Mouse (Mus musculus) left cerebral cortex, adult 8-10 months (tissue): ENCODE measurements around the gene Hspa5. TPM values are rescaled to one million over a fixed set of nuclear protein-coding genes. Genes with fewer than 3 reads are reported as not detected.
"Not testable (repeated sequence)": the region's sequence is repeated elsewhere in the genome, so short reads cannot be mapped to it uniquely, and the experiment has no call there.

Experiments used
- DNase-seq, 2 experiments: peaks; one replicate each; pipeline ENCODE4 v3.0.0; 2022; ENCODE audit warnings: low spot score in 2 of 2
- total RNA-seq, 4 experiments: library from RNA; stranded (reverse); gene quantifications; 2 replicates each; pipeline ENCODE4 v1.2.4; 2022

Gene Hspa5
- total RNA-seq, 4 experiments from 2014 or later = 180 to 225 (median 222) TPM

GRCm38 (mm10) chr2:34805364-34805950 lies 33.7 kb downstream of the Hspa5 start:
- DNase-seq = no peak

DNA sequence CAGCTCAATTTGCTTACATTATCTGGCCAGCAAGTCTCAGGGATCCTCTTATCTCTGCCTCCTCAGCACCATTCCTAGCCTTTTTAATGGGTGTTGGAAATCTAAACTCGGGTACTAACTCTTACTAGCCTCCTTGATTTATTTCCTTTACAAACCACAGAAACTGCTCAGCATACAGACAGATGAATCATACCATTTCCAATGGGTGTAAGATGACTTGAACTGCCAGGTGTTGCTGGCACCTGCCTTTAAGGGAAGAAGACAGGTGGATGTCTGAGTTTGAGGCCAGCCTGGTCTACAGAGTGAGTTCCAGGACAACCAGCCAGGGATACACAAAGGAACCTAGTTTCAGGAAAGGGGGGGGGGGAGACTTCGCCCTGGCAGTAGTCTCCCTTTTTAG lies 36.3 kb downstream of the Hspa5 start:
- no peak for DNase-seq

- DNase-seq = no peak
Measured at GRCm38 (mm10) chr2:34809568-34809967, 37.8 kb downstream of the Hspa5 start.

- no peak for DNase-seq
Measured at GRCm38 (mm10) chr2:34810775-34811174, 39.0 kb downstream of the Hspa5 start.

- no peak for DNase-seq
Measured at GRCm38 (mm10) chr2:34812706-34813105, 40.9 kb downstream of the Hspa5 start.

- not testable (repeated sequence) for DNase-seq
Measured at GRCm38 (mm10) chr2:34815893-34816292, 44.1 kb downstream of the Hspa5 start.

GRCm38 (mm10) chr2:34818492-34818891 lies 46.7 kb downstream of the Hspa5 start:
- DNase-seq = no peak

DNA sequence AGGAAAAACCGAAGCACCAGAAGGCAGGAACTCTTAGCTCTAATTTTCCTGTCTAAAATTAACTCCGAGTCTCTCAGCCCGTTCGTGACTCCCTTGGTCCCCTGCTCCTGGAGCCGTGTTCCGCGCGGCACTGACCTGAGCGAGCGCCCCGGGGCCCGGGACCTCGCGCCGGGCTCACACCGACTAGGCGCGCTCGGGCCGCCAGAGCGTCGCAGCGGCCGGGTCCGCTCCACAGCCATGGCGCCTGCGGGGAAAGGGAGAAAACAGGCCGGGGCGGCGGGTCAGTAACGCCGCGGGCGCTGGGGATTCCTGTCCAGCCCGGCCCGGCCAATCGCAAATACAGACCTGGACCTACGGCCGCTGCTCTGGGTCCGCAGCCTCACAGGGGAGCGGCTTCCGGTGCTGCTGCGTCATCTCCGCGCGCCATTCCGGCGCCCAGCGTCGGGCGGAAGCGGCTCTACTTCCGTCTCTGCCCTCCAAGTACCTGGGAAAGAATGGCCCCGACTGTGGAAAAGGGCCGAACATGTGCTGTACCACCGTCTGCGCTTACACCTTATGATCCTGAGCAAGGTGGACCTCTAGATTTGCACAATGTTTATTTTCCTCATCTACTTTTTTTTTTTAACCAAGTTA lies 54.2 kb downstream of the Hspa5 start, which contains the start of gene Fbxw2:
Fbxw2 (minus strand) TSS at position 485 of the 633 bp plus-strand sequence.
- peak; percentile 83 to 86 for DNase-seq

DNA sequence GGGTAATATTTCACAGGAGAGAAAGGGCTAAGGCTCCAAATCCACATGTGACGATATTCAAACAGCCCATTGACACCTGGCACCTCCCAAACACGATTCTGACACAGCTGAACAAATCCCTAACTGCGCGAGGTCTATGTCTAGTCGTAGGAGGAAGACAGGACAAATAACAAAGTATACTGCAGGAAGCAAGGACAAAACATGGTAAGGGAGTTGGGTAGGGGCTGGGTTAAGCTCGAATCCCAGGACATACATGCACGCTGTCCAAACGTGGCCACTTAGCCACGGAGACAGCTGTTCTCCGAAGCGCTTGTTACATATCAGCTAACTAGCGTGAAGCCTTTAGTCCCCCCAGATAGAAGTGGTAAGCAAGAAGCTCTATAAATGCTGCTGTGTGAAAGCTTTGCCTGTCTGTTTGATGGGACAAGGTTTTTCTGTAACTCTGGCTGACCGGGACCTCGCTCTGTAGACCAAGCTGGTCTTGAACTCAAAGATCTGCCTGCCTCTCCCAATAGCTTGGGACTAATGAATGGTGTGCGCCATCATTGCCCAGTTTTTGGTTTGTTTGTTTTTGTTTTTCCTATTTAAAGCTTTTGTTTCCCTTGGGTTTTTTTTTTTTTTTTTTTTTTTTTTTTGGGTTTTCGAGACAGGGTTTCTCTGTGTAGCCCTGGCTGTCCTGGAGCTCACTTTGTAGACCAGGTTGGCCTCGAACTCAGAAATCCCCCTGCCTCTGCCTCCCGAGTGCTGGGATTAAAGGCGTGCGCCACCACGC lies 54.9 kb downstream of the Hspa5 start:
- no peak for DNase-seq

Other genes with a start within 250 kb of the Hspa5 start
- 10 to 100 TPM; 92.9 to 97.7 (median 96.1) TPM for gene Gapvd1, start 16.7 kb upstream of the Hspa5 start, total RNA-seq
- 10 to 100 TPM; 31.8 to 36.6 (median 32.6) TPM for gene Rabepk, start 27.9 kb downstream of the Hspa5 start, total RNA-seq
- gene Fbxw2, start 54.3 kb downstream of the Hspa5 start, total RNA-seq = 10 to 100 TPM; 84.5 to 99.0 (median 96.9) TPM
- gene Gm34653, start 61.0 kb downstream of the Hspa5 start, total RNA-seq = not detected
- gene Cutal, start 102.4 kb downstream of the Hspa5 start, total RNA-seq = under 1 TPM in 2 of 4 experiments, not detected in 2; 0.22 to 0.37 TPM
- 10 to 100 TPM; 33.6 to 46.2 (median 38.1) TPM for gene Psmd5, start 103.0 kb downstream of the Hspa5 start, total RNA-seq
- gene Phf19, start 142.1 kb downstream of the Hspa5 start, total RNA-seq = 1 to 10 TPM in 1 of 4 experiments, under 1 TPM in 3; 0.65 to 1.2 (median 0.79) TPM
- gene Traf1, start 189.8 kb downstream of the Hspa5 start, total RNA-seq = 1 to 10 TPM; 1.3 to 1.9 (median 1.6) TPM